Mouse (Mus musculus): ENCODE results near the gene Nfya. TPM values are rescaled to one million over a fixed set of nuclear protein-coding genes. Genes with fewer than 3 reads are reported as not detected.

Gene Nfya
- polyA plus RNA-seq, 1 experiment = 63.7 TPM

DNA sequence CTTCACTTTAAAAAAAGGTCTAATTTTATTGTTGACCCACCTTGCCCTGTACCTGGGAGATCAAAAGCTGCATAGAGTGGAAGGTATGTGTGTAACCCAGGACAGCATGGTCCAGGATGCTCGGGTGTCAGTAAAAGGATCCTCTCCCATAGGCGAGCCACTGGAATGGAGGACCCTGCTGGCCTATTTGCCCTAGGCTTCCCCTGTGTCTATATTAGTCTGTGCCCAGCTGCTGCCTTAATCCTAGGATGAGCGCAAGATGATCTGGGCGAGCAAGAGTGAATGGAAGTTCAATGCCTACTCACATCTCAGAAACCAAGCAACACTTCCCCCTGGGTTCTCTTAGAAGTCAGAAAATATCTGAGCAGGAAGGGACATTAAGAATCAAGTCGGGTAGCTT is 21.3 kb upstream of the Nfya start:
- TF ChIP-seq CTCF (IDR thresholded peaks at IDR 0.05; ENCODE audit: low read depth, low read length) (no peak), POLR2A (IDR thresholded peaks at IDR 0.05; ENCODE audit: borderline replicate concordance, low read depth, low read length) (no peak)
- Histone ChIP-seq H3K4me3 (ENCODE audit: insufficient read depth, low read length) (no peak overlapping the region), H3K27ac (ENCODE audit: insufficient read depth, low read depth, low read length) (no peak overlapping the region), H3K4me1 (ENCODE audit: control insufficient read depth, insufficient read depth, low read length) (0 out of 2 replicates have a peak, but pooled peaks cover 1% of the 10 kb centered on the region)

DNA sequence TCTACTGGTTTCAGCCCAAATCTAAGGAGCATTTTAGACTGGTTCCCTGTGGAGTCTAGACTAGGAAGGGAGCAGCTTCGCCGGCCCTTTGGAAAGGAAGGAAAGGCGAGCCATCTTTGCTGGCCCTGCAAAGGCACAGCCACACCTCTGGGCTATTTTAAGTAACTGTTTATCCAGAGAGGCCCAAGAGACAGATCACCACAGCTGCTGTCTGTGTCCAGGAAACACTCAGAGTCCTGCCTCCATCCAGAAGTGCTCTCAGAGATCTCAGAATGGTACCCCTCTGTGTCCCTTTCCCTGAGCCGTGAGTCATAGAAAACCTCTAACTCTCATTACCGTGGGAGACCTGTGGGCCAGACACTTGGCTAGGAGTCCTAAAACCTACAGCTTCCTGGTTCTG is 20.7 kb upstream of the Nfya start:
- 0 out of 2 replicates have a peak, but pooled peaks cover 2% of the 10 kb centered on the region for H3K4me1 ChIP-seq (ENCODE audit: control insufficient read depth, insufficient read depth, low read length)

DNA sequence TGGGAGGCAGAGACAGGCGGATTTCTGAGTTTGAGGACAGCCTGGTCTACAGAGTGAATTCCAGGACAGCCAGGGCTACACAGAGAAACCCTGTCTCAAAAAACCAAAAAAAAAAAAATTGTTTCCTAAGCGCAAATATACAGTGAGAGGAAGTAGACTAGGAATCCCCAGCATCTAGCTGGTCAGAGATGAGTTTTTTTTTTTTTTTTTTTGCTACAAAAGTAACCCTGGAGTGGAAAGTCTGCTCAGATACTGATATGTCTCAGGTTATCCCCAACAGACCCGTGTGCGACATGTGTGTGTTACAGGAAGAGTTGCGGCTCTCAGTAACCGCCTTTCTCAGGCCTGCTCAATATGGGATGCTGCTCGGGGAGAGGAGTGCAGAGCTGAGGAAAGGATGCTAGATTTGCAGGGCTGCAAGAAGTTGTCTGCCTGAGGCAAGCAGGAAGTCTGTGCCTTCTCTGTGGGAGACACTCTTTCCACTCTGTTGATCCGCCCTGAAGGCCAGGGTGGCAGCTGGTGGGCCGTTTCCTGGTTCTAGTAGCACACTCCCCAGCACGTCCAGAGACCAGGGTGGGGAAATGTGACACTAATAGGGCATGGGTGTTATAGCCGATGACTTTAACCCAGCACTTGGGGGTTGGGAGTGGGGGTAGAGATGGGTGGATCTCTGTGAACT is 18.3 kb upstream of the Nfya start:
- TF ChIP-seq CTCF (IDR thresholded peaks at IDR 0.05; ENCODE audit: low read depth, low read length) (no peak), POLR2A (IDR thresholded peaks at IDR 0.05; ENCODE audit: borderline replicate concordance, low read depth, low read length) (no peak)
- H3K27ac ChIP-seq (ENCODE audit: insufficient read depth, low read depth, low read length) = no peak overlapping the region
- H3K4me3 ChIP-seq (ENCODE audit: insufficient read depth, low read length) = no peak overlapping the region
- 0 out of 2 replicates have a peak, but pooled peaks cover 2% of the 10 kb centered on the region for H3K4me1 ChIP-seq (ENCODE audit: control insufficient read depth, insufficient read depth, low read length)

More for the DNA sequence above, 20.7 kb upstream of the Nfya start:
- H3K4me3 ChIP-seq (ENCODE audit: insufficient read depth, low read length) = no peak overlapping the region
- no peak overlapping the region for H3K27ac ChIP-seq (ENCODE audit: insufficient read depth, low read depth, low read length)
- TF ChIP-seq POLR2A (IDR thresholded peaks at IDR 0.05; ENCODE audit: borderline replicate concordance, low read depth, low read length) (no peak), CTCF (IDR thresholded peaks at IDR 0.05; ENCODE audit: low read depth, low read length) (no peak)

DNA sequence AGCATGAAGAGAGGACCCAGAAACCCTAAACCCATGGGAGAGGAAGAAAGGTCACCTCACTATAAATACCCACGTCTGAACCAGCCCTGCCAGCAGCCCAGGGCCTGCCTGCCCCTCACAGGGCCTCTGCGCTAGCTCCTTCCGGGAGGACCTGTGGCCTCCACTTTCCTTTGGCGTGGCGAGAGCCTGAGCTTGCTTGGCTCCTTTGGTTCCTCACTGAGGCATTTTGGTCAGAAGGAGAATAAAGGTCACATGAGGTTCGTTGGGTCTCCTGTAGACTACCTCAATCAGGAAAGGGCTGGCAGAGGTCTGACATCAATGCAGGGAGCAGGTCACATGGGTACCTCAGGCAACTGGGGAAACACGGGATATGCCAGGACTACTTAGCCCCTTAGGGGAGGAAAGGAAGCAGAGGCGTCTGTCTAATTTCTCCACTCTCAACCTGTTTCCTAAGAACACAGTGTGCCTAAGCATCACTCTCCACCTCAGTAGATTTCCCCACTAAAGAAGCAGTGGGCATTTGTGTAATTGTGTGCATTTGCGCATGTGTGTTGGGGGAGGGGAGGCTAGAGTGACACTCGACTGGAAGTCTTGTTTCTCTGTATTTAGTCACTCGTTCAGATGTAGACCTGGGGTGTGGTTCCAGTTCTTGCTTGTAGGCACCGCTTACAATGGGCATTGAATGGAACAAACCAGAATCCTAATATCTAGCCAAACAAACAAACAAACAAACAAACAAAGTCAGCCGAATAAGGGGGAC is 17.5 kb upstream of the Nfya start:
- no peak for TF ChIP-seq POLR2A (IDR thresholded peaks at IDR 0.05; ENCODE audit: borderline replicate concordance, low read depth, low read length)
- TF ChIP-seq CTCF (IDR thresholded peaks at IDR 0.05; ENCODE audit: low read depth, low read length) = no peak
- Histone ChIP-seq H3K4me3 (ENCODE audit: insufficient read depth, low read length) (no peak overlapping the region), H3K27ac (ENCODE audit: insufficient read depth, low read depth, low read length) (no peak overlapping the region), H3K4me1 (ENCODE audit: control insufficient read depth, insufficient read depth, low read length) (0 out of 2 replicates have a peak, but pooled peaks cover 2% of the 10 kb centered on the region)

DNA sequence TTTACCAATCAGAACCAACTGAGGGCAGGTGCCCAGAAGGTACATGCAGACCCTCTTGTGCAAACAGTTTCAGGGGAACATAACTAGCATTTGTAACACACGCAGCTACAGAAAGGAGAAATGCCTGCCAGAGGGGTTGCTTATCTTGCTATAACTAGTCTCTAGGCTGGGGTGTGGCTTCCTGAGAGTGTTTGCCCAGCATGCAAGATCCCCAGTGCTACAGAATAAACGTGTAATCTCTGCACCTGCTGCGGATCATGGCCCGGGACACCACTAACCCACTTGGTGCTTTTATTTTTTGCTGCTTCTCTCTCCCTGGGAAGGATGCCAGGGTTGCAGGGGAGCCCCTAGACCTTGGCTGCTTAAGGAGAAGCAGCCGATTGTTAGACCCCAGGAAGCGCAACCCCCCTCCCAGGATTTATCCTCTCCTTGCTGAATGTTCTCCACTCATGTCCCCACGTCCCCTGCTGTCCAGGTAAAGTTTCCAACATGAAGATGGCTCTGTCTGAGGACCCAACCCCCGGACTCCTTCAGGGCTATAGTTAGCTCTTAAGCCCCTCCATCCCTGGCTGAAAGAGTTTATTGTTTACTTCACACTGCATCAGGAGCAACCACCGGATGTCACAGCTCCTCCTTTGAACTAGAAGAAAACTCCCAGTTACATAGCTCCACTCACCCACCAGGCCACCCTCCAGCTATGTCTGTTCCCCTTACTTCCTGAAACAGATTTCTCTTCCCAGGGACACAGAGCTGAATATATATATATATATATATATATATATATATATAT is 16.3 kb upstream of the Nfya start:
- H3K4me3 ChIP-seq (ENCODE audit: insufficient read depth, low read length) = no peak overlapping the region
- TF ChIP-seq POLR2A (IDR thresholded peaks at IDR 0.05; ENCODE audit: borderline replicate concordance, low read depth, low read length) (no peak), CTCF (IDR thresholded peaks at IDR 0.05; ENCODE audit: low read depth, low read length) (no peak)
- H3K4me1 ChIP-seq (ENCODE audit: control insufficient read depth, insufficient read depth, low read length) = 0 out of 2 replicates have a peak, but pooled peaks cover 2% of the 10 kb centered on the region
- no peak overlapping the region for H3K27ac ChIP-seq (ENCODE audit: insufficient read depth, low read depth, low read length)

DNA sequence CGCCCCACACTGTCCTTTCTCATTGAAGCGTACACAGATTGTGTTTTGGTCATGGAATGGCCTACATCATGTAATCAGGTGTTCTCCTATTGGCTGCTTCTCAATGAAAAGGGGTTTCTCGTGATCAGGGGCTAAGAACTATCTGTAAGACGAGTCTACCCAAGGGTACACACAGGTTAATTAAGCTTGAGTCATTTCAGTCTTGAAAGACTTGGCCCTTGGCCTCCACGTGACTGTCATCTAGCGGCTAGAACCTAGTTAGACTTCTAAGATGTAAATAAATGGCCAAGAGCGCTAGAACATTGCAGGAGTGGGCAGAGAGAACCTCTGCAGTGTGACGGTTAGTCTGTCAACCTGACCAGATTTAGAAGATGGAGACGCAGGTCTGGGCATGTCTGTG is 14.5 kb upstream of the Nfya start:
- TF ChIP-seq CTCF (IDR thresholded peaks at IDR 0.05; ENCODE audit: low read depth, low read length) = no peak
- no peak for TF ChIP-seq POLR2A (IDR thresholded peaks at IDR 0.05; ENCODE audit: borderline replicate concordance, low read depth, low read length)
- Histone ChIP-seq H3K27ac (ENCODE audit: insufficient read depth, low read depth, low read length) (no peak overlapping the region), H3K4me3 (ENCODE audit: insufficient read depth, low read length) (no peak overlapping the region), H3K4me1 (ENCODE audit: control insufficient read depth, insufficient read depth, low read length) (0 out of 2 replicates have a peak, but pooled peaks cover 2% of the 10 kb centered on the region)

DNA sequence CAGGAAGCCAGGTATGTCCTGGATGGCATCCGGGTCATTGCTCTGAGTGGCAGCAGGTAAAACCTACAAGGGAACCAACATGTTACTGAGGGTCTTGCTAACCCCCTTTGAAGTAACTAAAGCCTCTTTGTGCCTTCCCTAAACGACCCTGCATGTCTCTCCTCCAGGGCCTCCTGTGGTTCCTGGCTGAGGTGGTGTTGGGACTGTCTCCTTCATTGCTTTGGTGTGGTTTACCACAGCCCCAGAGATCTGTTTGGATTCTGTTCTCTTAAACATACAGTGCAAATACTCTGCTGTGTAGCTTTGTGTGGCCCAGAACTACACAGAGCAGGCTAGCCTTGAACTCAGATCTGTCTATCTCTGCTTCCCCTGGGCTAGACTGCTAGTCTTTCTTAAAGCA is 9.9 kb upstream of the Nfya start:
- H3K4me3 ChIP-seq (ENCODE audit: insufficient read depth, low read length) = no peak overlapping the region
- H3K4me1 ChIP-seq (ENCODE audit: control insufficient read depth, insufficient read depth, low read length) = peaks cover 10% of the 10 kb centered on the region
- no peak overlapping the region for H3K27ac ChIP-seq (ENCODE audit: insufficient read depth, low read depth, low read length)
- TF ChIP-seq CTCF (IDR thresholded peaks at IDR 0.05; ENCODE audit: low read depth, low read length) = no peak
- no peak for TF ChIP-seq POLR2A (IDR thresholded peaks at IDR 0.05; ENCODE audit: borderline replicate concordance, low read depth, low read length)

DNA sequence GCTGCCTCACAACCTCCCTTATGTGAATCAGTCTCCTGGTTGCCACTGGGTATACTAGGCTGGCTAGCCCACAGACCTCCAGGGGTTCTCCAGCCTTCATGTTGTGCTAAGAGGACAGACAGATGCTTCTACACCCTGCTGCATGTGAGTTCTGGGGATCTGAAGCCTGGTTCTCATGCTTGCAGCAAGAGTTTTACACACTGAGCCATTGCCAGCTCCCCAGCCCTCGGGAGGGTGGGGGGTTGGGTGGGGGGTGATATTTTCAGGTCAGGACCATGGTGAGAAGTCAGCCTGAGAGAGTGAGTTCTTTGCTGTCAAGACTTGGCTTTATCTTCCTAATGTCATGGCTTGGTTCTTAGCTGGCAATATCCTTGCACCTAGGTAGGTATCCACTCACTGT is 9.1 kb upstream of the Nfya start:
- Histone ChIP-seq H3K4me1 (ENCODE audit: control insufficient read depth, insufficient read depth, low read length) (peaks cover 10% of the 10 kb centered on the region), H3K4me3 (ENCODE audit: insufficient read depth, low read length) (peak overlapping the region; percentile 29), H3K27ac (ENCODE audit: insufficient read depth, low read depth, low read length) (no peak overlapping the region)
- TF ChIP-seq POLR2A (IDR thresholded peaks at IDR 0.05; ENCODE audit: borderline replicate concordance, low read depth, low read length) = no peak
- TF ChIP-seq CTCF (IDR thresholded peaks at IDR 0.05; ENCODE audit: low read depth, low read length) = no peak

DNA sequence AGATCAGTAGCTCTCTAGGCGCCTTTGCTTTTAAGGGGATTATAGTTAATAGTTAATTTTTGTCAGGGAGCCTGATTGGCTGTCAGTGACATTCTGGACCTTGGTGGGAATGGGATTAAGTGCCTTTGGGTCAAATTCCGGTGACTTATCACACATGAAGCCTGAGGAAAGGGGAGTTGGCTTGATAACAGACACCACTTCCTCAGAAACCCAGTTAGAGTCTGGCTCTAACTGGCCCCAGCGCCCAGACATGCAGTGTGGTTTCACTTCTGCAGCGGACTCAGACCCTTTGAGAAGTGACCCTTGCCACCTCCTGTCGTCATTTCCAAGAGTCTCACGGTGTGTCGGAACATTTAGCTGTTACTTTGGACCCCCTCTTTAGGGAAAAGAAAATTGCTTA is 8.5 kb upstream of the Nfya start:
- Histone ChIP-seq H3K4me3 (ENCODE audit: insufficient read depth, low read length) (peak overlapping the region; percentile 29), H3K27ac (ENCODE audit: insufficient read depth, low read depth, low read length) (no peak overlapping the region), H3K4me1 (ENCODE audit: control insufficient read depth, insufficient read depth, low read length) (peaks cover 10% of the 10 kb centered on the region)
- TF ChIP-seq POLR2A (IDR thresholded peaks at IDR 0.05; ENCODE audit: borderline replicate concordance, low read depth, low read length) = no peak
- TF ChIP-seq CTCF (IDR thresholded peaks at IDR 0.05; ENCODE audit: low read depth, low read length) = no peak

Data from bone marrow macrophage, adult 2 months (primary cell).